Mouse (Mus musculus): ENCODE measurements around the gene Fgfrl1. TPM values are rescaled to one million over a fixed set of nuclear protein-coding genes. Genes with fewer than 3 reads are reported as not detected.

The Fgfrl1 gene
- total RNA-seq, 1 experiment, result 15.5 TPM

- in situ Hi-C loops (cut with MboI; ENCODE audit: low sequenced_read_pairs in 2 of 2, unreplicated experiment in 2 of 2), result no loop called here
- no peak overlapping the region for H3K27ac ChIP-seq (ENCODE audit: insufficient read depth, low read depth, low read length, poor library complexity, severe bottlenecking)
- DNase-seq (ENCODE audit: low read depth, low spot score), result no peak
- TF ChIP-seq ZC3H11A (IDR thresholded peaks at IDR 0.05; ENCODE audit: borderline replicate concordance, low read depth, low read length), result no peak
- no peak for TF ChIP-seq ZNF384 (IDR thresholded peaks at IDR 0.05; ENCODE audit: low read depth, low read length)
- no peak for TF ChIP-seq MAFK (IDR thresholded peaks at IDR 0.05; ENCODE audit: insufficient read depth, low read depth, low read length)
- no peak for TF ChIP-seq HCFC1 (IDR thresholded peaks at IDR 0.05; ENCODE audit: borderline replicate concordance, insufficient read depth, low read length)
- no peak for TF ChIP-seq CHD2 (IDR thresholded peaks at IDR 0.05; ENCODE audit: low read depth, low read length)
- H3K4me1 ChIP-seq (ENCODE audit: control insufficient read depth in 2 of 2, insufficient read depth in 2 of 2, low read length in 2 of 2, poor library complexity in 1 of 2), result peaks cover 0 to 2% of the 10 kb centered on the region in 2 experiments; a peak in 1 of 4 replicates
- no peak overlapping the region for H3K4me3 ChIP-seq (ENCODE audit: insufficient read depth in 1 of 2, low read depth in 1 of 2, low read length in 2 of 2, poor library complexity in 1 of 2, severe bottlenecking in 1 of 2)
- H3K36me3 ChIP-seq (ENCODE audit: control insufficient read depth, insufficient read depth, low read length, poor library complexity, severe bottlenecking), result no peaks in the 10 kb centered on the region
- no peaks in the 10 kb centered on the region for H3K9me3 ChIP-seq (ENCODE audit: control insufficient read depth, insufficient read depth, low read depth, low read length)
- H3K9ac ChIP-seq (ENCODE audit: insufficient read depth, low read depth, low read length, poor library complexity, severe bottlenecking), result no peak overlapping the region
Measured at GRCm38 (mm10) chr5:108713691-108714090, 21.5 kb downstream of the Fgfrl1 start.

- Histone ChIP-seq H3K4me1 (ENCODE audit: control insufficient read depth in 2 of 2, insufficient read depth in 2 of 2, low read length in 2 of 2, poor library complexity in 1 of 2) (peaks cover 0 to 2% of the 10 kb centered on the region in 2 experiments; a peak in 1 of 4 replicates), H3K9me3 (ENCODE audit: control insufficient read depth, insufficient read depth, low read depth, low read length) (no peaks in the 10 kb centered on the region), H3K4me3 (ENCODE audit: insufficient read depth in 1 of 2, low read depth in 1 of 2, low read length in 2 of 2, poor library complexity in 1 of 2, severe bottlenecking in 1 of 2) (no peak overlapping the region), H3K27ac (ENCODE audit: insufficient read depth, low read depth, low read length, poor library complexity, severe bottlenecking) (no peak overlapping the region), H3K36me3 (ENCODE audit: control insufficient read depth, insufficient read depth, low read length, poor library complexity, severe bottlenecking) (no peaks in the 10 kb centered on the region), H3K9ac (ENCODE audit: insufficient read depth, low read depth, low read length, poor library complexity, severe bottlenecking) (no peak overlapping the region)
- TF ChIP-seq ZC3H11A (IDR thresholded peaks at IDR 0.05; ENCODE audit: borderline replicate concordance, low read depth, low read length), result no peak
- no peak for TF ChIP-seq CHD2 (IDR thresholded peaks at IDR 0.05; ENCODE audit: low read depth, low read length)
- TF ChIP-seq HCFC1 (IDR thresholded peaks at IDR 0.05; ENCODE audit: borderline replicate concordance, insufficient read depth, low read length), result no peak
- TF ChIP-seq ZNF384 (IDR thresholded peaks at IDR 0.05; ENCODE audit: low read depth, low read length), result no peak
- no peak for TF ChIP-seq MAFK (IDR thresholded peaks at IDR 0.05; ENCODE audit: insufficient read depth, low read depth, low read length)
- DNase-seq (ENCODE audit: low read depth, low spot score), result no peak
- in situ Hi-C loops (cut with MboI; ENCODE audit: low sequenced_read_pairs in 2 of 2, unreplicated experiment in 2 of 2), result no loop called here
Measured at GRCm38 (mm10) chr5:108714149-108714548, 22.0 kb downstream of the Fgfrl1 start.

- Histone ChIP-seq H3K36me3 (ENCODE audit: control insufficient read depth, insufficient read depth, low read length, poor library complexity, severe bottlenecking) (no peaks in the 10 kb centered on the region), H3K4me3 (ENCODE audit: insufficient read depth in 1 of 2, low read depth in 1 of 2, low read length in 2 of 2, poor library complexity in 1 of 2, severe bottlenecking in 1 of 2) (no peak overlapping the region), H3K4me1 (ENCODE audit: control insufficient read depth in 2 of 2, insufficient read depth in 2 of 2, low read length in 2 of 2, poor library complexity in 1 of 2) (no peaks in the 10 kb centered on the region), H3K9ac (ENCODE audit: insufficient read depth, low read depth, low read length, poor library complexity, severe bottlenecking) (no peak overlapping the region), H3K9me3 (ENCODE audit: control insufficient read depth, insufficient read depth, low read depth, low read length) (no peaks in the 10 kb centered on the region), H3K27ac (ENCODE audit: insufficient read depth, low read depth, low read length, poor library complexity, severe bottlenecking) (no peak overlapping the region)
- in situ Hi-C loops (cut with MboI; ENCODE audit: low sequenced_read_pairs in 2 of 2, unreplicated experiment in 2 of 2), result no loop called here
- DNase-seq (ENCODE audit: low read depth, low spot score), result no peak
- TF ChIP-seq MAFK (IDR thresholded peaks at IDR 0.05; ENCODE audit: insufficient read depth, low read depth, low read length) (no peak), ZC3H11A (IDR thresholded peaks at IDR 0.05; ENCODE audit: borderline replicate concordance, low read depth, low read length) (no peak), HCFC1 (IDR thresholded peaks at IDR 0.05; ENCODE audit: borderline replicate concordance, insufficient read depth, low read length) (no peak), ZNF384 (IDR thresholded peaks at IDR 0.05; ENCODE audit: low read depth, low read length) (no peak), CHD2 (IDR thresholded peaks at IDR 0.05; ENCODE audit: low read depth, low read length) (no peak)
Measured at GRCm38 (mm10) chr5:108715974-108716373, 23.8 kb downstream of the Fgfrl1 start.

- in situ Hi-C loops (cut with MboI; ENCODE audit: low sequenced_read_pairs in 2 of 2, unreplicated experiment in 2 of 2), result no loop called here
- H3K4me3 ChIP-seq (ENCODE audit: insufficient read depth in 1 of 2, low read depth in 1 of 2, low read length in 2 of 2, poor library complexity in 1 of 2, severe bottlenecking in 1 of 2), result no peak overlapping the region
- H3K9me3 ChIP-seq (ENCODE audit: control insufficient read depth, insufficient read depth, low read depth, low read length), result no peaks in the 10 kb centered on the region
- no peaks in the 10 kb centered on the region for H3K4me1 ChIP-seq (ENCODE audit: control insufficient read depth in 2 of 2, insufficient read depth in 2 of 2, low read length in 2 of 2, poor library complexity in 1 of 2)
- no peaks in the 10 kb centered on the region for H3K36me3 ChIP-seq (ENCODE audit: control insufficient read depth, insufficient read depth, low read length, poor library complexity, severe bottlenecking)
- TF ChIP-seq ZNF384 (IDR thresholded peaks at IDR 0.05; ENCODE audit: low read depth, low read length), result no peak
- TF ChIP-seq MAFK (IDR thresholded peaks at IDR 0.05; ENCODE audit: insufficient read depth, low read depth, low read length), result no peak
- no peak for TF ChIP-seq HCFC1 (IDR thresholded peaks at IDR 0.05; ENCODE audit: borderline replicate concordance, insufficient read depth, low read length)
- no peak for TF ChIP-seq ZC3H11A (IDR thresholded peaks at IDR 0.05; ENCODE audit: borderline replicate concordance, low read depth, low read length)
- TF ChIP-seq CHD2 (IDR thresholded peaks at IDR 0.05; ENCODE audit: low read depth, low read length), result no peak
- DNase-seq (ENCODE audit: low read depth, low spot score), result no peak
- no peak overlapping the region for H3K9ac ChIP-seq (ENCODE audit: insufficient read depth, low read depth, low read length, poor library complexity, severe bottlenecking)
- no peak overlapping the region for H3K27ac ChIP-seq (ENCODE audit: insufficient read depth, low read depth, low read length, poor library complexity, severe bottlenecking)
Measured at GRCm38 (mm10) chr5:108718051-108718450, 25.9 kb downstream of the Fgfrl1 start.

- Histone ChIP-seq H3K4me1 (ENCODE audit: control insufficient read depth in 2 of 2, insufficient read depth in 2 of 2, low read length in 2 of 2, poor library complexity in 1 of 2) (no peaks in the 10 kb centered on the region), H3K9ac (ENCODE audit: insufficient read depth, low read depth, low read length, poor library complexity, severe bottlenecking) (no peak overlapping the region), H3K36me3 (ENCODE audit: control insufficient read depth, insufficient read depth, low read length, poor library complexity, severe bottlenecking) (no peaks in the 10 kb centered on the region), H3K27ac (ENCODE audit: insufficient read depth, low read depth, low read length, poor library complexity, severe bottlenecking) (no peak overlapping the region), H3K4me3 (ENCODE audit: insufficient read depth in 1 of 2, low read depth in 1 of 2, low read length in 2 of 2, poor library complexity in 1 of 2, severe bottlenecking in 1 of 2) (no peak overlapping the region), H3K9me3 (ENCODE audit: control insufficient read depth, insufficient read depth, low read depth, low read length) (no peaks in the 10 kb centered on the region)
- TF ChIP-seq MAFK (IDR thresholded peaks at IDR 0.05; ENCODE audit: insufficient read depth, low read depth, low read length), result no peak
- no peak for TF ChIP-seq ZNF384 (IDR thresholded peaks at IDR 0.05; ENCODE audit: low read depth, low read length)
- TF ChIP-seq CHD2 (IDR thresholded peaks at IDR 0.05; ENCODE audit: low read depth, low read length), result no peak
- TF ChIP-seq ZC3H11A (IDR thresholded peaks at IDR 0.05; ENCODE audit: borderline replicate concordance, low read depth, low read length), result no peak
- no peak for TF ChIP-seq HCFC1 (IDR thresholded peaks at IDR 0.05; ENCODE audit: borderline replicate concordance, insufficient read depth, low read length)
- DNase-seq (ENCODE audit: low read depth, low spot score), result no peak
- in situ Hi-C loops (cut with MboI; ENCODE audit: low sequenced_read_pairs in 2 of 2, unreplicated experiment in 2 of 2), result no loop called here
Measured at GRCm38 (mm10) chr5:108719761-108720160, 27.6 kb downstream of the Fgfrl1 start.

Measured in ES-E14 (cell line).